Mouse (Mus musculus): Measurements from ENCODE around the gene Ung. TPM values are rescaled to one million over a fixed set of nuclear protein-coding genes. Genes with fewer than 3 reads are reported as not detected.

Ung gene
- 5.4 and 5.9 TPM in 2 replicates for polyA plus RNA-seq (2012; rRNA removed)

DNA sequence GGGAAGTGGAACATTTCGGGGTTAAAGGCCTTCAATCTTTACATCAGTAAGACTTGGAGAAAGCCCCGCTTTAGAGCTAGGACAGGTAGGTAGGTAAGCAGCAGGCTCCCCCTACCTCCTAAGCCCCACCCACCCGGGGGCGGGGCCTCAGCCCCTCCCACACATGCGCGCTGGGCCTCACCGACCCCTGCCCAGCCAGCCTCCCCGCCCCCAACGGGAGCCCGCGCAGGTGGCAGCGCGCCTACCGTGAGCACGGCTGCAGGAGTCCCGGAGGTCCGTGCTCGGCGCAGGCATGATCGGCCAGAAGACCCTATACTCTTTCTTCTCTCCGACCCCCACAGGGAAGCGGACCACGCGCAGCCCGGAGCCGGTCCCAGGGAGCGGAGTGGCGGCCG, at the start of gene Ung:
TSS of gene Ung (plus strand) at position 176 of the 395 bp plus-strand sequence.
- DNase-seq (ENCODE audit: extremely low spot score in 1 of 2, low spot score in 1 of 2) = no peak

DNA sequence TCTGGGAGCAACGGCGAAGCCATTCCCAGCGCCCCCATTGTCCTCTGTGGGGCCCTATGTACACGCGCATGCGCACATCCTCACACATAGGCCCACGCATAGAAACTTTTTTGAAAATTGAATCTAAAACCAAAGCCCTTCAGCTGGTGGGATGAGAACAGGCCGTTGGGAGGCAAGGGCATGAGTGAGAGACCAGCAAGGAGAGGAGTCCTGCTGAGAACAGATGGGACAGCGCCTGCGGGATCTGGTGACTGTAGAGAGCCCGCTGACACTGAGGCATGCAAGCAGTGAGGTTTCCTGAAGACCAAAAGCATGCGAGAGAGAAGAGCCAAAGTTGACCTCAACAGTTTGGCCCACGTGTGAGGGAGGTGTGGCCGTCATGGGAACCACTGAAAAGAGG, 44.7 kb upstream of the Ung start:
- no peak for DNase-seq (ENCODE audit: extremely low spot score in 1 of 2, low spot score in 1 of 2)

DNA sequence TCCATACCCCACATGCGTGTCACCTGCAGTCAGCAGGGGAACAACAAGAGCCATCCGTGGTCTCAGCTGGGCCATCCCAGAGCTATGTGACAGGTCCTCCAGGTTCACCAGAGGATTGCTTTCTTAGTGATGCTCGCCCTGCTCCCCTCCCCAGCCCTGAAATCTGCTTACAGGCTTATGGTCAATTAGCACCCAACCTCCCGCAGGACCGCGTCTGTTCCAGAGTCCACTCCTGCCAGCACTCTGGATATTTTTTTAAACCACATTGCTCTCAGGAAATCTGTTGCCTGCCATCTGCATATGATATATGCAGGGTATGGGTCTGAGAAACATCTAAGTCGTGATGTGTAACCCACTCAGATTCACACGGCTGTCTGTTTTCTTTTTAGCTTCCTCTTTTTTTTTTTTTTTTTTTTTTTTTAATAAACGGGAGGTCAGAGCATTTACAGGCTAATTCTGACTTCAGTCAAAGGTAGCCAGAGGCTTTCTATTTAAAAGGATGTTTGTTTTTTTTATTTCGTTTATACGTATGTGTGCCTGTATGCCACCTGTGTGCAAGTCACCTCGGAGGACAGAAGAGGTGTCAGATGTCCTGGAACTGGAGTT, 42.2 kb upstream of the Ung start:
- peak; percentile 51 to 62 for DNase-seq (ENCODE audit: extremely low spot score in 1 of 2, low spot score in 1 of 2)

DNA sequence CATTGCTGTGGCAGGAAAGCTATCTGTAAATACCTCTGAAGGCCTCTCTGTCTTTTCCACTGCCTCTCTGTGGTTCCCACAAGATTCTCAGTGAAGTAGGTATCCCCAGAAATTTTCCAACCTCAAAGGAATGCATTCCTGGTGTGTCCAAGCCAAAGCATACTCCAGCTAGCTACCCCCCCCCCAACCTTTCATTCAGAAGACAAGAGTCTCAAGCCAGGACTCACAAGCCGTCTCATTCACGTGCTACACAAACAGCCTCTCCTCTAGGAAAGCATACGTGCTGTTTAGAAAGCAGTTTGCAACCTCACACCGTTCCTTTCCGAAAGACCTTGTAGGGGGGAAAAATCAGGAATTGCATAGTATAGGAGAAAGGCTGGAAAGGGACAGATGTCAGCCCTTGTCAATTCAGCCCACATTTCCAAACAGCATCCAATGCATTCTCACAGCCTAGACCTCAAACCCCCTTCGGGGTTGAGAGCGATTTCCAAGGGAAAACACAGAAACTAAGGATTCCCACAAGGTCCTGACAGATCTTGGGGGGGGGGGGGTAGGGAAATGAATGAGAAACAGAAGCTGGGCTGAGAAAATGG, 39.7 kb upstream of the Ung start:
- DNase-seq (ENCODE audit: extremely low spot score in 1 of 2, low spot score in 1 of 2) = no peak

DNA sequence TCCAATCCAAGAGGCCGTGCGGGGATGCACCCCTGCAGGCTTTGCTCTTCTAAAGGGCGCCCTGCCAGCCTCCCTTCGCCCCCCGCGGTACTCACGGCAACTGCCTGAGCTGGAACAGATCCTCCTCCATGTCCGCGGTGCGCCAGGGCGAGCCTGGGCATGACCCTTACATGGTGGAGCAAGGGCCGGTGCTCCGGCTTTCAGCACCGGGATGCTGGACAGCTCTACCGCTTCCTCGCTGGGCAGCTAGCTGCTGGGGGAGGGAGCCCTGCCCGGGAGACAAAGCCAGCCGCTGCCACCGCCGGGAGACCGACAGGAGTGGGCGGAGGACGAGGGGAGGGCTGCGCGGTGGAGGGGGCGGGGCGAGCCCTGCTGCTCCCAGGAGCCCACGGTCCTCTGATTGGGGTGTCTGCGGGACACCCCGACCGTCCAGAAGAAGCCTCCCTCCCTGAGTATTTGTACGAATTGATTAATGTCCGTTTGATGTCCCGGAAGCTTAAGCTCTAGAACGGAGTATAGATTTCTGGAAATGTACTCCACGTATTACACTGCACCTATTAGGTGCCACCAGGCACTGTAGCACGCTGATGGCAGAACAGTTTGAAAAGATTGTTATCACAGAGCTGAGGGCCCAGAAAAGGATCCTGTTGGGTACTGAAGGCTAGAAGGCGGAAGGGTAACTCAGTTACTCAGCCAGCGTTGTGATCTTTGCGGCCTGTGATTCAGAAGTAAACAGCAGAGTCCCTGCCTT, 39.0 kb upstream of the Ung start, which contains the start of gene Svop:
TSS of gene Svop (minus strand) at position 514 of the 751 bp plus-strand sequence.
- DNase-seq (ENCODE audit: extremely low spot score in 1 of 2, low spot score in 1 of 2) = peak; percentile 38 to 83

DNA sequence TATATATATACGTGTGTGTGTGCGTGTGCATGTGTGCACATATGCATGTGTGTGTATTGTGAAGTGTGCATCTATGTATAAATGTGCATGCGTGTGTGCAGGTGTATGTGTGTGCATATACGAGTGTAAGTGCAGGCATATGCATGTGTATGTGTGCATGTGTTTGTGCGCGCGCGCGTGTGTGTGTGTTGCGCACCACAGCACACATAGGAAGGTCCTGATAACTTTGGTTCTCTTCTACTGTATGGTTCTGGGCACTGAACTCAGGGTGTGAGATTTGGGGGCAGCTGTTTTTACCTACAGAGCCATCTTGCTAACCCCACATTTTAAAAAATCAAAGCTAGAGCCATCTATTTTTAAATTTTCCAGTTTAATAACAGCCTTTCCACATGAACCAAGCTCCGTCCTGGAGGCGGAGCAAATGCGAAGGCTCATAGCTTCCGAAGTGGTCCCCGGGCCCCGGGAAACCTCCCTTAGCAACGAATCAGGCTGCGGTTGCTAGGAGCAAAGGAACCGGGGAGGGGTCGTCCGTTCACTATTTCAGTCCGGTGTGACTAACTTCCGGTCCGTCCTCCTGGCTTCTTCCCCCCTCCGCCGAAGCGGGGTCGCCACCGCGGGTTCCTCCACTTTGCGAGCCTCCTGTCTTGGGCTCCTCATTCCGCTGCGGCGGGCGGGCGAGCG, 30.3 kb upstream of the Ung start:
- peak; percentile 87 to 97 for DNase-seq (ENCODE audit: extremely low spot score in 1 of 2, low spot score in 1 of 2)

DNA sequence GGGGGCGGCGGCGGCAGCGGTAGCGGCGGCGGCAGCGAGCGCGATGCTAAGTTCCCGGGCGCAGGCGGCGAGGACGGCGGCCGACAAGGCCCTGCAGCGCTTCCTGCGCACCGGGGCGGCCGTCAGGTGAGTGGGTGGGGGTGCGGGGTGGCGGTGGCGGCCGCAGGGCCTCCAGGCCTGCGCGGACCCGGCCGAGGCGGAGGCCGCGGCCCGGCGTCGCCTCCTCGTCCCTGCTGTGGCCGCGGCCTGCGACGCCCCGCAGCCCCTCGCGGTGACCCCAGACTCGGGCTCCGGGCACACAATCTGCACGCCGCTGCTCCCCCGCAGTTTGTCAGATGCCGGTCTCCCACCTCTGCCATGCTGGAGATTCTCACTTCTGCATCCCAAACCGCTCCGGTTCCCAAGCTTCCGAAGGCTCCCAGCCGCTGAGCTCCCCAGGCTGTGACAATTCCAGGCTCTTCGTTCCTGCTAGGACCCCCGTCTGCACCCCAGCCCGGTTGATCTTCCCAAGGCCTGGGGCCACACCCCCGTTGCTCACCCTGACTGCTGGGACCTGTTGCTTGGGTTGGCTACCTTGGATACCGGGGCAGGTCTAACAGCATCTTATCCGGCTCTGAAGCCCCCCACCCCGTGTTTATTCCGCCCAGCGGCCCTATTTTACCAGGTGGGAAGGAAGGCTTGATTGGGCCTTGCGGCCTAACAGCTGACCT, 29.6 kb upstream of the Ung start:
- DNase-seq (ENCODE audit: extremely low spot score in 1 of 2, low spot score in 1 of 2) = no peak

DNA sequence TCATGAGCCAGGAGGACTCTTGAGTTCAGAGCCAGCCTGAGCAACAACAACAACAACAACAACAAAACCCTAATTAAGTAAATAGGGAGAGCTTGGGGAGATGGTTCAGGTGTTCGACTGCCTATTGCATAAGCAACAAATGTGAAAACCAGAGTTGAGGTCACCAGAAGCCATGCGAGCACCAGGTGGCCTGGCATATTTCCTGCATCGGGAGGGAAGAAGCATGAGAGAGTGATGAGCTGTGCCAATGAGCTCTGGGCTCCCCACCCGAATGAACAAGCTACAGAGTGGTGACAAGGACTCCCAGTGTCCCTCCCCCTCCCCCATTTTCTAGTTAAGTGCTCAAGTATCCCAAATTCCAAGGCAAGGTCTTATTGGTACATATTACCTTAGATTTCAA, 28.3 kb upstream of the Ung start:
- no peak for DNase-seq (ENCODE audit: extremely low spot score in 1 of 2, low spot score in 1 of 2)

DNA sequence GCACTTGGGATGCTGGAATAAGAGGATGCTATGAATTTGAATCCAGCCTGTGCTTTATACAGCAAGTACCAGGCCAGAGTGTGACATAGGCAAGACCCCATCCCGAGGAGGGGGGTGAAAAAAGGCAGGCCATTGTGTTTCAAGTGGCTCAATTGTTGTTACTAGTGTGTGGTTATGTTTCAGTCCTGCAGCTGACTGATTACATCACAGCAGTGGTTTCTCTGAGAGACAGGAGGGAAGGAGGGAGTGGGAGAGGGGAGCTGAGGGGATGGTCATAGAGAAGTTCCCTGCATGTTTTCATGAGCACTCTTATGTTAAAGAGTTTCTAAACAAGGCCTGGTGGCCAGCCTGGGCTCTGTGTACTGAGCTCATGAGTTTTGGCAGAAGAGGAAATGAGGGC, 27.4 kb upstream of the Ung start:
- DNase-seq (ENCODE audit: extremely low spot score in 1 of 2, low spot score in 1 of 2) = no peak

DNA sequence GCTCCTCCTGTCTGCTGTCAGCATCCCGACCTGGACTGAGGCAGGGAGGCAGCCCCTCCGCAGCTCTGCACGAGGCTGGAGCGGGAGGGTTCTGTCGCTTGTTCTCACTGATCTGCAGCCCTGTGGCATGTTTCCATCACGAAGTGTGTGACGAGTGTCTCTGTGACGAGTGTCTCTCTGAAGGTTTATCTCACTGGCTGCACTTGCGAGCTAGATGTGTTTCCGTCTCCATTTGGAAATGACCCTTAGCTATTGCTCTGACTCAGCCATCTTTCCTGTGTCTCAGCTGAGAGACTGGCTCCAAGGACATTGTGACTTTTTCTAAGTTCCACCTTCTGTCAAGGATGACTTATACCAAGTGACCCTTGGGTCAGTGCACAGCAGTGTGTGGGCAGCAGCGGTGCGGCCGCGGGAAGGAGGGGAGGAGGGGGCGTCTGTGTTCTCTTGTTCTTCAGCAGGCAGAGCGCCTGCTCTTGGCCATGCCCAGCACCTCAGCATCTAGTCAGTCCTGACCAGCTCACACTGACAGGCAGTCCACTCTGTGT, 23.7 kb upstream of the Ung start:
- DNase-seq (ENCODE audit: extremely low spot score in 1 of 2, low spot score in 1 of 2) = no peak

DNA sequence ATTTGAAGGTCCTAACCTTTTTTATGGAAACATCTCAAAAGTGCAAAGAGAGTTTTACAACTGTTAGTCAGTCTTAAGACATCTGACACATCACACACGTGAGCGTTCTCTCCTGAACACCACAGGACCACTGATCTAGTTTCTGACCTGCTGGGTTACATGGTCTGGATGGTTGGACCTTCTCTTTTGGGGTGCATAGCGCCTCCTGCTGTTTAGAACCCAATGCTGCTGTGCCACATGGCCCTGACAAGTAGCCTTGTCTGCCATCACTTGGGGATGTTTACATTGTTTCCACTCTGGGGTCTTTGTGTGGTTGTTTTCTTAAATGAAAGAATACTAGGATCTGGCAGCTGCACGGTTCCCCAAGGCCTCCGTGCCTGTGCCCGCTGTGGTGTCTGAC, 16.9 kb upstream of the Ung start:
- DNase-seq (ENCODE audit: extremely low spot score in 1 of 2, low spot score in 1 of 2) = no peak

DNA sequence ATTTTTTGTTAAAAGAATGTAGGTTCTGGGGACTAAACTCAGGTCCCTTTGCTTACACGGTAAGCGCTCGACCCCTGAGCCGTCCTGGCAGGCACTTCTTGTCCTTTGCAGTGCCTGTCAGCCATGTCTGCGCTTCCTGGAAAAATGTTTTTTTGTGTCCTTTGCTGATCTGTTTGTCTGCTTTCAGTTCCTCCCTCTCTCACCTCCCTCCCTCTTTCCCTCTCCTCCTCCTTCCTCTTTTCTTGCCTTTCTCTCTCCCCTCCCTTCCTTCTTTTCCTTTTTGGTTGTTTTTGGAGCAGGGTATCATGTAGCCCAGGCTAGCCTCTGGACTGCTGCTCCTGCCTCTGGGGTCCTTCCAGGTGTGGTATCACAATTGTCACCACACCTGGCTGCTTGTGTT, 15.2 kb upstream of the Ung start:
- no peak for DNase-seq (ENCODE audit: extremely low spot score in 1 of 2, low spot score in 1 of 2)

DNA sequence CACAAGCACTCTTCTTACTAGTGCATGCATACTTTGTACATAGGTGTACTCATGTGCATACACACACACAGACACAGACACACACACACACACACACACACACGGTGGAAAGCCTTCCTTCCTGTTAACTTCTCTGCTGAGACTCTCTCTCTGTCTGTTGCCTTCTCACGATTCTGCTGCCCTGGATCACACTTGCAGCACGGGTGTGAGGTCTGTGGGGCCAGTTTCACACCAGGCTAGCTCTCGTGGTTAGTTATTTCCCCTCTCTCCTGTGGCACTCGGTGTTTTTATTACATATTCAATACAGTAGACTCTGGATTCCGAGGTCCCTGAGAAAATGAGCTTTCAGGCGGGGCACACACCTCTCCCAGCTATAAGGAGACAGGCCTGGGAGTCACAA, 13.6 kb upstream of the Ung start:
- no peak for DNase-seq (ENCODE audit: extremely low spot score in 1 of 2, low spot score in 1 of 2)

DNA sequence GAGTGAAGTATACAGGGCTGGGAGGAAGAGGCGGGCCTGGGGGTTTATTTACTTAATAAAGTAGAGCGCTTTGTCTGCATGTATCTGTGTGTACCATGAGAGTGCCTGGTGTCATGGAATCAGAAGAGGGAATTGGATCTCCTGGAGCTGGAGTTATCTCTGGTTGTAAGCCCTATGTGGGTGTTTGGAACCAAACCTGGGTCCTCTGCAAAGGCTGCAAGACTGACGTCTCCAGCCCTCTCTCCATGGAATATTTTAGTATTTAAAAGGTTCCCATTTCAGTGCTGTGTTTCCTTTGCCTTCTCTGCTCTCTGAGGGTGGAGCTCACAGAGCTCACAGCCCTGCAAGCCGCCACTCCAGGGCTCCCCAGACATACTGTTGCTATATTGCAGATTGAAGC, 10.4 kb upstream of the Ung start:
- peak in 1 of 2 experiments; percentile 41 for DNase-seq (ENCODE audit: extremely low spot score in 1 of 2, low spot score in 1 of 2)

DNA sequence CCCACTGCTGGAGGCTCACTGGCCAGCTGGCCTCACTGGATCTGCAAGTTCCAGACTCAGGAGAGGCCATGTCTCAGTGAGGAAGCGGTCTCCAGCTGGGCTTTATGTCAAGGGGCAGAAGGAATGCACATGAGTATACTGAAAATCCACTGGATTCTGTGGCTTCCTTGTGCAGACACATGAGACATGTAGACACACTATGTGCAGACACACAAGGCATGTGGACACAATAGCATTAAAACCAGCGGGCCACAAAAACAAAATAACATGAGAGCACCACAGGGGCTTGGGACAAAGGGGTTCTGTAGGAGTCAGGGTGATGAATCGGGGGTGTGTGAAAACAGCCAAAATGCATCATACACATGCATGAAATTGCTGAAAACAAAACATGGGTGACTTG, 4.2 kb upstream of the Ung start:
- no peak for DNase-seq (ENCODE audit: extremely low spot score in 1 of 2, low spot score in 1 of 2)

DNA sequence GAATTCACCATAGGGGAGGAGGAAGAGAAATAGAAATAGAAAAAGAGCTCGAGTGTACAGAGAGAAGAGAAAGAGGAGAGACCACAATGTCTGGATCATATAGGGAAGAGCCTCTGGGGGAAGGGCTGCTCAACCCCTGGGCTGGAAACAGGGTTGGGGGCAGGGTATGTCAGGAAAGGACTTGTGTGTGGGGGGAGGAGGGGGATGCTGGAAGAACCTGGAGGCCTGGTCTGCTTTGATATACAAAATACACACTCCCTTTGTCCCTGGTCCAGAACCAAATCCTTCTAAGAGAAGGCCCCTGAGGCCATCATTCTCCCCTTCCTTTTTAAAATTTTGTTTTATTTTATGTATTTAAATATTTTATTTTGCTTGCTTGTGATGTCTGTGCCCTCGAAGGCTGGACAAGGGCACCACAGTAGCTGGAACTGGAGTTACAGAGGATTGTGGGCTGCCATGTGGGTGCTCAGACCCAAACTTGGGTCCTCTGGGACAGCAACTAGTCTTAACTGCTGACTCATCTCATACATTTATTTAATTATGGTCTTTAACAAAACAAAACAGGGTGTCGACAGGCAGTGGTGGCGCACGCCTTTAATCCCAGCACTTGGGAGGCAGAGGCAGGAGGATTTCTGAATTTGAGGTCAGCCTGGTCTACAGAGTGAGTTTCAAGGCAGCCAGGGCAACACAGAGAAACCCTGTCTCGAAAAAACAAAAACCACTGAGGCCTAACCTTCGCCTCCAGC, 3.5 kb upstream of the Ung start:
- no peak for DNase-seq (ENCODE audit: extremely low spot score in 1 of 2, low spot score in 1 of 2)

DNA sequence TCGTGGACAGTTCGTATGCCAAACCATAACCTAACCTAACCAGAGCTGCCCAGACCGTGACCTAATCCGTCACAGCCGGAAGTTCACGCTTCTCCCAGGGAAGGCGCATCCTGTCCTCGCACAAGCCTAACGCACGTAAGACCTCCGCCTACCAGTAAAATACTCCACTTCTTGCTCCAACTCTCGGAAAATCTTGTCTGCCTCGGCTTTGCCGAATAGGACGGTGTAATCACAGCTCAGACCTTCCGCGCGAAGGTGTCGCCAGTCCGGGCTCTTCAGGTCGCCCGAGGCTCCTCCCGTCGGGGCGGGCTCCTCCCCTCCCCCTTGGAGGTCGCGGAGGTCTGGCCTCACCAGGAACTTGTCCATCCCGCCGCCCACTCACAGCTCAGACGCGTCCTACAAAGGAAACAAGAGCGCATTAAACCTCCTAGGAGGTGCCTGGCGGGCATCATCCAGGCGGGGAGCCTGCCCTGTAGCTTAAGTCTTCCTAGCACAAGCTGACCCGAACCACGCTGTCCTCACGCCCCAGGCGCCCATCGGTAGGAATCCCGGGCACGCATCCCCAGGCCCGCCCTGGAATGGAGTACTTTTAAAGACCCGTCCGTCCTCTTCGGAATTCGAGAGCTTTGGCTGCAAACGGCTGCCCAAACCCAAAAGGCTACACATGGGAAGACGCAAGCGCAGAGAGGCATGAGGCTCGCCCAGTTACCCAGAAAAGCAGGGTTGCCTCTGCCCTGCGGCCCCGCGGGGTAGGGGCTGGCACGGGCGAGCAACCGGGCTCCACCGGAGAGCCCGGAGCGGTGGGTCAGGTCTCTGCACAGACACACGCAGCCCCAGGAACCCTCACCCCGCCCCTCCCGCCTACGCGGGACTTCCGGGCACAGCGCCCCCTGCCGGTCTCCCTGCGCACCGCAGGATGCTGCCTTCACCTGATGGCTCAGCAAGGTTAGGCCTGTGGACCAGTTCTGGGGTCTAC, 2.5 kb upstream of the Ung start, which contains the start of gene Alkbh2:
TSS of gene Alkbh2 (minus strand) at position 845 of the 976 bp plus-strand sequence.
- DNase-seq (ENCODE audit: extremely low spot score in 1 of 2, low spot score in 1 of 2) = peak in 1 of 2 experiments; percentile 80

DNA sequence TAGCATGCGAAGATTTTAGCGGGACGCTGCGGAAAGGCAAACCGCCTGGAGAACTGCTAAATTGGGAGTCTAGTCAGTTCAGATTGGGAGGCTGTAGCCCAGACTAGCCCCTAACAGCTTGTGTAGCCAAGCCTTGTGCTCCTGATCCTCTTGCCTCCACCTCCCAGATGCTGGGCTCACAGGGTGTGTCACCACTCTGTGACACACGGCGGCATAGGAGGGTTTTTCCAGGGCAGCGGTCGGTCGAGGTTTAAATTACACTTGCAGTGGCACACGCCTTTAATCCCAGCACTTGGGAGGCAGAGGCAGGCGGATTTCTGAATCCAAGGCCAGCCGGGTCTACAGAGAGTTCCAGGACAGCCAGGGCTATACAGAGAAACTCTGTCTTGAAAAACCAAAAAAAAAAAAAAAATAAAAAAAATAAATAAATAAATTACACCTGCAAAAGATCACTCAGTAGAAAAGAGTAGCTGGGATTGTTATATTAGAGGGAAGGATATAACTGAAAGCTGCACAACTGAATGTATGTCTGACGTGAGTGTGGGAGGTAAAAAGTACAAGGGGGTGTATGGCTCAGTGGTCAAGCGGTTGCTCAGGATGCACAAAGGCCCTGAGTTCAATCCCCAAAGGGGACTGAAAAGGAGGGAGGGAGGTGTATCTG, 506 bp upstream of the Ung start:
- no peak for DNase-seq (ENCODE audit: extremely low spot score in 1 of 2, low spot score in 1 of 2)
